Mouse (Mus musculus): ENCODE measurements around the gene Pkig. TPM values are rescaled to one million over a fixed set of nuclear protein-coding genes. Genes with fewer than 3 reads are reported as not detected.
A peak's percentile ranks its signal among the peaks of the same experiment; 100 is the strongest.

Gene Pkig
- polyA plus RNA-seq, 1 experiment: 138 TPM

GRCm38 (mm10) chr2:163631715-163632114 lies 26.5 kb upstream of the Pkig start:
- DNase-seq (ENCODE audit: low read depth in 1 of 2, low spot score in 2 of 2): no peak
- Histone ChIP-seq H3K27ac (ENCODE audit: insufficient read depth, low read length) (no peak overlapping the region; the same call in 1 of the 2 replicates), H3K36me3 (ENCODE audit: control insufficient read depth, insufficient read depth, low read length) (peaks cover 66% of the 10 kb centered on the region), H3K27me3 (ENCODE audit: control insufficient read depth, insufficient read depth, low read length) (no peaks in the 10 kb centered on the region), H3K4me3 (ENCODE audit: extremely low read depth, insufficient read depth, insufficient read length) (no peak overlapping the region), H3K4me1 (ENCODE audit: control insufficient read depth, insufficient read depth, insufficient read length) (no peaks in the 10 kb centered on the region)
- WGBS: 98% methylated on average over 2 of the region's 2 CpGs
- TF ChIP-seq CTCF (IDR thresholded peaks at IDR 0.05; ENCODE audit: extremely low read depth, insufficient read depth, insufficient read length, insufficient replicate concordance) (no peak), POLR2A (IDR thresholded peaks at IDR 0.05; ENCODE audit: low read depth, low read length) (no peak)

DNA sequence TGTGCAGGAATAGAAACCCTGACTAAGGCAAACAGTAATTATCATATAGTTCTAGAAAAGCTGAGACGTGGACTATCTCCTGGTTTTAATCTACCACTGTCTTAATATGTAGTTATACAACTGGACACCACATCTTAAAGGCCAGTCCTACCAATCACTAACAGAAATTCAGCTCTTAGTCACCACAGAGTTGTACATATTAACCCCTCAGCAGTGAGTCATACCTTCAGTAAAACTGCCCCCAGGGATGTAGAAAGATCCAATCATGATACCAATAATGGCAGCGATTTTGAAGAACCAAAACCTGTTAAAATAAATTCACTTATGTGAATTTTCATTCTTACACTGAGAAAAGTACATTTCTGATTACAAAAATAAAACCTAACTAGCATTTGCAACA lies 24.0 kb upstream of the Pkig start:
- Histone ChIP-seq H3K4me1 (ENCODE audit: control insufficient read depth, insufficient read depth, insufficient read length) (peaks cover 12% of the 10 kb centered on the region), H3K4me3 (ENCODE audit: extremely low read depth, insufficient read depth, insufficient read length) (no peak overlapping the region), H3K36me3 (ENCODE audit: control insufficient read depth, insufficient read depth, low read length) (peaks cover 66% of the 10 kb centered on the region), H3K27me3 (ENCODE audit: control insufficient read depth, insufficient read depth, low read length) (no peaks in the 10 kb centered on the region), H3K27ac (ENCODE audit: insufficient read depth, low read length) (no peak overlapping the region)
- 84% methylated on average over 2 of the region's 2 CpGs for WGBS
- TF ChIP-seq CTCF (IDR thresholded peaks at IDR 0.05; ENCODE audit: extremely low read depth, insufficient read depth, insufficient read length, insufficient replicate concordance) (no peak), POLR2A (IDR thresholded peaks at IDR 0.05; ENCODE audit: low read depth, low read length) (no peak)
- no peak for DNase-seq (ENCODE audit: low read depth in 1 of 2, low spot score in 2 of 2)

GRCm38 (mm10) chr2:163636057-163636456 lies 22.1 kb upstream of the Pkig start:
- peaks cover 56% of the 10 kb centered on the region for H3K36me3 ChIP-seq (ENCODE audit: control insufficient read depth, insufficient read depth, low read length)
- TF ChIP-seq CTCF (IDR thresholded peaks at IDR 0.05; ENCODE audit: extremely low read depth, insufficient read depth, insufficient read length, insufficient replicate concordance) (no peak), POLR2A (IDR thresholded peaks at IDR 0.05; ENCODE audit: low read depth, low read length) (no peak)
- H3K4me3 ChIP-seq (ENCODE audit: extremely low read depth, insufficient read depth, insufficient read length): no peak overlapping the region
- no peak for DNase-seq (ENCODE audit: low read depth in 1 of 2, low spot score in 2 of 2)
- H3K4me1 ChIP-seq (ENCODE audit: control insufficient read depth, insufficient read depth, insufficient read length): peaks cover 17% of the 10 kb centered on the region
- H3K27me3 ChIP-seq (ENCODE audit: control insufficient read depth, insufficient read depth, low read length): no peaks in the 10 kb centered on the region
- WGBS: 77% methylated on average over 2 of the region's 2 CpGs
- no peak overlapping the region for H3K27ac ChIP-seq (ENCODE audit: insufficient read depth, low read length)

DNA sequence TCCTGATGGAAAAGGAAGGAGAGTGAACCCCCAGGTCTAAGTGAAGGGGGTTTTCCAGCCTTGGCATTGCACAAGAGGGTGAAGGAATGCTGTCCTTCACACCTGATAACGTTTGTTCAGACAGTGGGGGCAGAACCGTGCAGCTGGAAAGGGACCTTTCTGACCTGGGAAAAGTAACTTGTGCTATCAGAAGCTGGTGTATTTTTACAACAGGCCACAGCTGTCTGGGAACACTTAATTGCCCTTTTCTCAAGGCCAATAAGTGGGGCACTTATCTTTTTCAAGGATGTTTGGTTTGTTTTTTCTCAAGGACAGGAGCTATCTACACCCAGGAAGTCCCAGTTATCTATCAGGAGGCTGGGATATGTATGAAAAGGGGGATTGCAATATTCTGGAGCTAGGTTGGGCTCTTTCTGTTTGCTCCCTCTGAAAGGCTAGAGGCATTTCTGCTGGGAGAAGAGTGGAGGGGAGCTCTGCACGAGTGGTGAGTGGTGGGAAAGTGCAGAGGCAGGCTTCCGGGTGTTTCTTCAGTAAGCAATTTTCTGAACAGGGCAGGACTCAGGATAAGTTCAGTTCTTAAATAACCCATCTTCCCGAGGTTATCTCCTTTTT lies 20.4 kb upstream of the Pkig start:
- H3K36me3 ChIP-seq (ENCODE audit: control insufficient read depth, insufficient read depth, low read length): peaks cover 49% of the 10 kb centered on the region
- H3K27ac ChIP-seq (ENCODE audit: insufficient read depth, low read length): peak overlapping the region; percentile 13
- peaks cover 19% of the 10 kb centered on the region for H3K4me1 ChIP-seq (ENCODE audit: control insufficient read depth, insufficient read depth, insufficient read length)
- TF ChIP-seq POLR2A (IDR thresholded peaks at IDR 0.05; ENCODE audit: low read depth, low read length) (no peak), CTCF (IDR thresholded peaks at IDR 0.05; ENCODE audit: extremely low read depth, insufficient read depth, insufficient read length, insufficient replicate concordance) (no peak)
- H3K4me3 ChIP-seq (ENCODE audit: extremely low read depth, insufficient read depth, insufficient read length): no peak overlapping the region
- 33% methylated on average over 5 of the region's 5 CpGs for WGBS
- DNase-seq (ENCODE audit: low read depth in 1 of 2, low spot score in 2 of 2): no peak
- H3K27me3 ChIP-seq (ENCODE audit: control insufficient read depth, insufficient read depth, low read length): no peaks in the 10 kb centered on the region

GRCm38 (mm10) chr2:163640493-163640892 lies 17.7 kb upstream of the Pkig start:
- Histone ChIP-seq H3K4me3 (ENCODE audit: extremely low read depth, insufficient read depth, insufficient read length) (peak overlapping the region; percentile 16), H3K36me3 (ENCODE audit: control insufficient read depth, insufficient read depth, low read length) (peaks cover 42% of the 10 kb centered on the region), H3K4me1 (ENCODE audit: control insufficient read depth, insufficient read depth, insufficient read length) (peaks cover 19% of the 10 kb centered on the region), H3K27ac (ENCODE audit: insufficient read depth, low read length) (peak overlapping the region; percentile 91), H3K27me3 (ENCODE audit: control insufficient read depth, insufficient read depth, low read length) (no peaks in the 10 kb centered on the region)
- 31% methylated on average over 3 of the region's 3 CpGs for WGBS
- TF ChIP-seq POLR2A (IDR thresholded peaks at IDR 0.05; ENCODE audit: low read depth, low read length): no peak
- TF ChIP-seq CTCF (IDR thresholded peaks at IDR 0.05; ENCODE audit: extremely low read depth, insufficient read depth, insufficient read length, insufficient replicate concordance): no peak
- DNase-seq (ENCODE audit: low read depth in 1 of 2, low spot score in 2 of 2): no peak

- no peak for DNase-seq (ENCODE audit: low read depth in 1 of 2, low spot score in 2 of 2)
- 23% methylated on average over 3 of the region's 3 CpGs for WGBS
- TF ChIP-seq CTCF (IDR thresholded peaks at IDR 0.05; ENCODE audit: extremely low read depth, insufficient read depth, insufficient read length, insufficient replicate concordance): no peak
- TF ChIP-seq POLR2A (IDR thresholded peaks at IDR 0.05; ENCODE audit: low read depth, low read length): no peak
- Histone ChIP-seq H3K36me3 (ENCODE audit: control insufficient read depth, insufficient read depth, low read length) (peaks cover 35% of the 10 kb centered on the region), H3K4me3 (ENCODE audit: extremely low read depth, insufficient read depth, insufficient read length) (peak overlapping the region; percentile 24; the same call in 1 of the 2 replicates), H3K4me1 (ENCODE audit: control insufficient read depth, insufficient read depth, insufficient read length) (peaks cover 20% of the 10 kb centered on the region), H3K27ac (ENCODE audit: insufficient read depth, low read length) (peak overlapping the region; percentile 91), H3K27me3 (ENCODE audit: control insufficient read depth, insufficient read depth, low read length) (no peaks in the 10 kb centered on the region)
These were observed 16.5 kb upstream of the Pkig start for GRCm38 (mm10) chr2:163641681-163642080.
